Mouse (Mus musculus): ENCODE results near the gene Gm5148. TPM values are rescaled to one million over a fixed set of nuclear protein-coding genes. Genes with fewer than 3 reads are reported as not detected.

Gm5148 gene
- polyA plus RNA-seq (2012; ENCODE audit: low replicate concordance) = not detected in 2 replicates

GRCm38 (mm10) chr3:37724171-37724804, at the start of gene Gm5148:
TSS of gene Gm5148 (minus strand) at chr3:37724490.

Other genes with a start within 250 kb of the Gm5148 start
- gene Spry1, start 84.5 kb downstream of the Gm5148 start, polyA plus RNA-seq (2012; ENCODE audit: low replicate concordance) = 1.2 TPM in 2 replicates